Mouse (Mus musculus): Measurements from ENCODE around the gene Sp3.
"Not testable (repeated sequence)": the region's sequence is repeated elsewhere in the genome, so short reads cannot be mapped to it uniquely, and the experiment has no call there.

DNA sequence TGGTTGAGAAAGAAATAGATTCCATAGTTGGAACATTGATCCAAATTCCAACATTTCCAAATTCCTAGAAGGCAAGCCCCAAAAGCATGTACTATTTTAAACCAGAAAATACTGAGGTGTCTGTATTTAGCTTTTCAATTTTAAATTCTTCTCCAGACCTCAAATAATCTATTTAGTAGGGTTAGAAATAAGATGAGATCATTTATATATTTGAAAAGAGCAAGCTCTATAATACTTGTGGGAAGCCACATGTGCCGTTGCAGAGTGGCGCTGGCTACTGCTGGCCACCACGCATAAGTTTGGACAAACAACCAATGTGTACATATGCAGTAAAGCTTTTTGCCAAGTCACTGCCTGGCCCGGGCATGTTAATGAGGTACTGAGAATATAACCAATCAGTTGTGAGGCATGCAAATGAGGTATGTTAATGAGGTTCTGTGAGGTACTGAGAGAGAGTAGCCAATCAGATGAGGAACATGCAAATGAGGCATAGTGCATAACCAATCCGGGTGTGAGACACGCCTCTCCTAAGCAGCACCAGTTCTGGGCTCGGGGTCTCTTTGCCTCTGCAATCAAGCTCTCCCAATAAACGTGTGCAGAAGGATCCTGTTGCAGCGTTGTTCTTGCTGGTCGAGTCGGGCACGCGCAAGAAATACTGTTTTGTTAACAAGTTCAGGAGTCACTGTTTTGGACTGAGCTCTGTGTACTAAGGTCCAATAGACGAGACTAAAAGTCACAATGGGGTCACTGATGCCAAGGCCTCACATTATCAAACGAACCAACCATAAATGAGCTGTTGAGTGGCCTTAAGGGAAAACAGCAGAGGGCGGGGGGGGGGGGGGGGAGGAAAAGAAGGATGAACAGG lies 77.2 kb downstream of the Sp3 start:
- TF ChIP-seq POLR2A, CTCF (IDR thresholded peaks at IDR 0.05; ENCODE audit: extremely low read depth, insufficient read depth, low read length): not testable (repeated sequence)

Measured in cortical plate, adult 2 months (tissue).